Mouse (Mus musculus) B cell, adult 67 days (primary cell): ENCODE measurements around the gene Olfr330. TPM values are rescaled to one million over a fixed set of nuclear protein-coding genes. Genes with fewer than 3 reads are reported as not detected.

Source experiments
- total RNA-seq, 2 experiments: library from RNA; stranded (reverse); gene quantifications; 4 replicates each; pipeline ENCODE4 v1.2.4; 2023

Olfr330 gene
- not detected for total RNA-seq

DNA sequence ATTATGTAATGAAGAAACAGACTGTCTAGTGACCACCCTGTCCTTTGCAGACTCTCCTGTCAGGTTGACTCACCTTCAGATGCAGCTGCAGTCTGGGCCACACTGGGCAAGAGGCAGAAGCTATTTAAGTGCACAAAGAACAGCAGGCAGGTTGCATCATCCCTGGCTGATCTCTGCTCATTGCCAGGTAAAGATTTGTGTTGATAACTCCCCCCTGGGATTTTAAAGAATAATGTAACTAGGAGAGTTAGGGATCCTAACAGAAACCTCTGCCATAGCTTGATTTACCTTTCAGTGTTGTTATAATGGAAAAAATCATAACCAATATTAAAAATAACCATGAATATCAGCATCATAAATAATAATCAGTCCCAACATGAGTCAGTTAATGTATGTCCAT lies at the start of gene Olfr330:
TSS of gene Olfr330 (minus strand) at position 101 of the 400 bp plus-strand sequence.

GRCm38 (mm10) chr11:58577430-58577829 lies 42.8 kb upstream of the Olfr330 start, which contains the start of gene Olfr325:
Olfr325 (plus strand) TSS chr11:58577730.

DNA sequence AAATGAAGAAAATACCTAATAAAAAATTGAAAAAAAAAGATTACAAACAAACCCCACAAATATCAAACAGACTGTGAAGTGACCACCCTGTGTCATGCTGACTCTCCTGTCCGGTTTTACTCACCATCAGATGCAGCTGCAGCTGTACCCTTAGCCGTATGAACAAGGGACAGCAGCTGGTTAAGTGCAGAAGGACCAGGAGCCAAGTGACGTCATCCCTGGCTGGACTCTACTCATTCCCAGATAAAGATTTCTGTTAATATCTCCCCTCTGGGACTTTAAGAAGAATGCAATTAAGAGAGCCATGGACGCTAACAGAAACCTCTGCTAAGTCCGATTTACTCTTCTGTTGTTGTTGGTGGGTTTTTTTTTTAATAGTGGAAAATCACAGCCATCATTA lies 35.8 kb upstream of the Olfr330 start, which contains the start of gene Olfr224:
TSS of gene Olfr224 (minus strand) at position 149 of the 400 bp plus-strand sequence.

GRCm38 (mm10) chr11:58555536-58555935 lies 20.9 kb upstream of the Olfr330 start, which contains the start of gene Olfr328:
Olfr328 (minus strand) TSS chr11:58555636.

DNA sequence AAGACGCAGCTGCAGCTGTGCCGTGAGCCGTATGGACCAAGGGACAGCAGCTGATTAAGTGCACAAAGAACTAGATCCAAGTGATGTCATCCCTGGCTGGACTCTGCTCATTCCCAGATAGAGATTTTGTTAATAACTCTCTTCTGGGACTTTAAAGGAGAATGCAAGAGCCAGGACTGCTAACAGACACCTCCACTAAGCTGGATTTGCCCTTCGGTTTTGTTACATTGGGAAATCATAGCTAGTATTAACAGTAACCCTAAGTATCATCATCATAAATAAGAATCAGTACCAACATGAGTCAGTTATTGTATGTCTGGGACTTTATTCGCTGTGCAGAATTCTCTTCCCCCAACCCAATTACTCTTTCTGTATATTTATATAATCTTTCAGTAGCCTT lies 11.7 kb upstream of the Olfr330 start, which contains the start of gene Olfr329-ps:
TSS of gene Olfr329-ps (minus strand) at position 101 of the 400 bp plus-strand sequence.

DNA sequence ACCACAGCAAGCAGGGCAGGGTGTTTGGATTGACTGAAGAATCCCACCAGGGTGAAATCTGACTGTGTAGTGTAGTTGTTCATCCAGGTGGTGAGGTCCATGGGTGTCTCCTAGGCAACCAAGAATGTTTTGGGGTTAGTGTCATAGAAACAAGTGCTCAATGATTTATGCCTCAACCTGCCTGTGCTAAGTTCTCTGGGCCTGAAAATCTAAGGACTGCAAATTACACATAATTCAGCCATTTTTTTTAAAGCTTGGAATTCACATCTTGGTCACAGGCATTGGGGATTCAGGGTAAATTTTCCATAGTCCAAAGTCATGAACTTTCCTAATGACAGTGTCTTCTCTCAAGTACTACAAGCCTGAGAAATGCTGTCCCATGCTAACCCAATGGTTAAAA lies 32.2 kb downstream of the Olfr330 start, which contains the start of gene Olfr331:
TSS of gene Olfr331 (minus strand) at position 101 of the 400 bp plus-strand sequence.

GRCm38 (mm10) chr11:58492455-58492854 lies 42.2 kb downstream of the Olfr330 start, which contains the start of gene Olfr332:
Olfr332 (minus strand) TSS chr11:58492555.

Other genes starting within 250 kb of the Olfr330 start
- 10 to 100 TPM; 30.7 to 32.7 TPM for gene Zfp692, start 227.8 kb downstream of the Olfr330 start, total RNA-seq
- gene Zfp672, start 204.5 kb downstream of the Olfr330 start, total RNA-seq = 10 to 100 TPM; 34.3 to 42.3 TPM
- 10 to 100 TPM; 18.6 to 28.6 TPM for gene Sh3bp5l, start 204.1 kb downstream of the Olfr330 start, total RNA-seq
- gene Lypd8, start 155.8 kb downstream of the Olfr330 start, total RNA-seq = not detected
- gene 1810065E05Rik, start 113.7 kb downstream of the Olfr330 start, total RNA-seq = not detected
- not detected for gene Gm12253, start 102.3 kb downstream of the Olfr330 start, total RNA-seq
- not detected for gene Lypd9, start 81.9 kb downstream of the Olfr330 start, total RNA-seq
- not detected for gene Olfr30, start 72.6 kb downstream of the Olfr330 start, total RNA-seq
- gene Olfr332, start 42.3 kb downstream of the Olfr330 start, total RNA-seq = not detected
- gene Olfr331, start 32.3 kb downstream of the Olfr330 start, total RNA-seq = not detected
- not detected for gene Olfr329-ps, start 11.6 kb upstream of the Olfr330 start, total RNA-seq
- not detected for gene Olfr328, start 20.8 kb upstream of the Olfr330 start, total RNA-seq
- not detected for gene Olfr224, start 35.7 kb upstream of the Olfr330 start, total RNA-seq
- not detected for gene Olfr325, start 42.9 kb upstream of the Olfr330 start, total RNA-seq
- not detected for gene Olfr324, start 60.3 kb upstream of the Olfr330 start, total RNA-seq
- gene 2210407C18Rik, start 81.2 kb upstream of the Olfr330 start, total RNA-seq = not detected
- not detected for gene Olfr323, start 95.7 kb upstream of the Olfr330 start, total RNA-seq
- not detected for gene Trim58, start 105.6 kb upstream of the Olfr330 start, total RNA-seq
- not detected for gene Olfr322, start 123.9 kb upstream of the Olfr330 start, total RNA-seq
- not detected for gene Olfr320, start 146.3 kb upstream of the Olfr330 start, total RNA-seq
- gene Olfr319, start 164.3 kb upstream of the Olfr330 start, total RNA-seq = not detected
- under 1 TPM; 0.67 to 0.86 TPM for gene Olfr318, start 189.2 kb upstream of the Olfr330 start, total RNA-seq
- not detected for gene Olfr317, start 204.4 kb upstream of the Olfr330 start, total RNA-seq
- not detected for gene Olfr316, start 217.9 kb upstream of the Olfr330 start, total RNA-seq
- not detected for gene Olfr315, start 238.4 kb upstream of the Olfr330 start, total RNA-seq
- not detected for gene Olfr314, start 248.1 kb upstream of the Olfr330 start, total RNA-seq